Comparison of ENCODE assay signal across 10 mouse cellular contexts in the genomic region with DNA sequence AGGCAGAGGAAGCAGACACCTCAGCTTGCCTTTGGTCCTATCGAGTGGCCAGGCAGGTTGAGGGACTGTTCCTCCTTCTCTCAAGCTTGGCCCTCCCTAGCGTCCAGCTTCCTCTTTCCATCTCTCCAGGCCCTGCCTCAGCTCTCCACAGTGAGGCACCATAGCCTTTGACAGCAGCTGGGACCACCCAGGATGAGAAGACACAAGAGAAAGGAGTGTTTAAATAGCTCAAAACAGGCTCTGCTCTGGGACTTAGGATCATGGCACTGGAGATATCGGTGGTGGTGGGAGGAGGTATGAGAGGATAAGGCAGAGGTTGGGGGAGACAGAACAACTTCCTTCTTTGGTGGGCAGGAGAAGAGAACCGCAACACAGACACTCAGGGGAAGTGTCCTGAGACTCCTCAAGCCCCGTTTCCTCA.
DNase-seq lines count a peak whose midpoint lies in the region; ATAC-seq lines count a peak whose summit lies in the region.
"Had no signal": no experiment of that assay in that cellular context is flagged by ENCODE, and none has a peak within 500 bp of the region (broad histone marks: within the 10 kb centered on the region; RNA-seq: fewer than 3 reads in every experiment).

No protein-coding gene starts in this region.

- no peak for ATAC-seq in heart, embryonic 11.5 days (replicated peaks; ENCODE audit: insufficient number of reproducible peaks, low FRiP score, low TSS enrichment)
- ATAC-seq in midbrain, embryonic 14.5 days (ENCODE audit: low FRiP score, low TSS enrichment) = no peak
- no peak for ATAC-seq in liver, embryonic 15.5 days (ENCODE audit: insufficient read depth)

- no peak overlapping the region for H3K9ac ChIP-seq in heart, embryonic 11.5 days (ENCODE audit: low read depth, low read length)
- H3K9ac ChIP-seq in midbrain, embryonic 14.5 days (replicated peaks; ENCODE audit: low read length) = no peak overlapping the region
- no peak overlapping the region for H3K9ac ChIP-seq in liver, embryonic 15.5 days
- H3K9ac ChIP-seq: embryonic facial prominence, embryonic 12.5 days had no signal

- no peaks in the 10 kb centered on the region for H3K9me3 ChIP-seq in heart, embryonic 11.5 days (replicated peaks; ENCODE audit: control insufficient read depth, low read length)
- H3K9me3 ChIP-seq in midbrain, embryonic 10.5 days (replicated peaks) = no peaks in the 10 kb centered on the region
- H3K9me3 ChIP-seq in midbrain, embryonic 14.5 days (ENCODE audit: control insufficient read depth, low read length) = no peaks in the 10 kb centered on the region
- no peaks in the 10 kb centered on the region for H3K9me3 ChIP-seq in liver, embryonic 15.5 days (replicated peaks)
- H3K9me3 ChIP-seq: embryonic facial prominence, embryonic 12.5 days had no signal

- H3K4me1 ChIP-seq in heart, embryonic 11.5 days (ENCODE audit: control insufficient read depth, insufficient read depth, low read length) = peaks cover 42% of the 10 kb centered on the region
- peaks cover 11% of the 10 kb centered on the region; the same call in 1 of the 2 replicates for H3K4me1 ChIP-seq in midbrain, embryonic 10.5 days
- H3K4me1 ChIP-seq in midbrain, embryonic 14.5 days (ENCODE audit: control insufficient read depth, insufficient read depth, low read length) = no peaks in the 10 kb centered on the region
- H3K4me1 ChIP-seq in liver, embryonic 15.5 days (replicated peaks) = peaks cover 74% of the 10 kb centered on the region

- no peaks in the 10 kb centered on the region for H3K36me3 ChIP-seq in heart, embryonic 11.5 days (ENCODE audit: control insufficient read depth, insufficient read depth, low read length)
- H3K36me3 ChIP-seq in midbrain, embryonic 10.5 days = no peaks in the 10 kb centered on the region
- no peaks in the 10 kb centered on the region for H3K36me3 ChIP-seq in midbrain, embryonic 14.5 days (ENCODE audit: control insufficient read depth, insufficient read depth, low read length)
- no peaks in the 10 kb centered on the region for H3K36me3 ChIP-seq in liver, embryonic 15.5 days (replicated peaks)
- no peaks in the 10 kb centered on the region for H3K36me3 ChIP-seq in splenic B cell, adult 2 months (ENCODE audit: control insufficient read depth, insufficient read depth, low read length, poor library complexity, severe bottlenecking)
- H3K36me3 ChIP-seq: embryonic facial prominence, embryonic 12.5 days had no signal

- H3K4me3 ChIP-seq in heart, embryonic 11.5 days (ENCODE audit: low read depth, low read length) = no peak overlapping the region
- H3K4me3 ChIP-seq in midbrain, embryonic 10.5 days = no peak overlapping the region
- no peak overlapping the region for H3K4me3 ChIP-seq in midbrain, embryonic 14.5 days (replicated peaks; ENCODE audit: low read depth, low read length)
- no peak overlapping the region for H3K4me3 ChIP-seq in liver, embryonic 15.5 days (replicated peaks)
- H3K4me3 ChIP-seq: embryonic facial prominence, embryonic 12.5 days had no signal

- no peaks in the 10 kb centered on the region for H3K27me3 ChIP-seq in heart, embryonic 11.5 days (ENCODE audit: control insufficient read depth, insufficient read depth, low read length)
- H3K27me3 ChIP-seq in midbrain, embryonic 10.5 days (ENCODE audit: low read depth, poor library complexity, severe bottlenecking) = no peaks in the 10 kb centered on the region
- no peaks in the 10 kb centered on the region for H3K27me3 ChIP-seq in midbrain, embryonic 14.5 days (ENCODE audit: control insufficient read depth, insufficient read depth, low read length)
- no peaks in the 10 kb centered on the region for H3K27me3 ChIP-seq in liver, embryonic 15.5 days
- no peaks in the 10 kb centered on the region for H3K27me3 ChIP-seq in splenic B cell, adult 2 months (ENCODE audit: control insufficient read depth, insufficient read depth, low read length, poor library complexity, severe bottlenecking)
- H3K27me3 ChIP-seq: embryonic facial prominence, embryonic 12.5 days had no signal

- peak; percentile 92 for DNase-seq in heart, adult 11 months
- DNase-seq in midbrain, embryonic 10.5 days (ENCODE audit: low spot score) = no peak
- DNase-seq in midbrain, embryonic 14.5 days = no peak
- DNase-seq in splenic B cell, adult 2 months (ENCODE audit: low read depth, low spot score) = peak; percentile 63
- DNase-seq in layer of hippocampus, adult 18-20 months (ENCODE audit: low spot score in 2 of 2) = no peak
- no peak for DNase-seq in right cerebral cortex, adult 2 months (ENCODE audit: low spot score in 2 of 2)
- DNase-seq: kidney, postnatal 14 days had no signal

- H3K4me2 ChIP-seq in heart, embryonic 11.5 days = no peak overlapping the region
- no peak overlapping the region for H3K4me2 ChIP-seq in midbrain, embryonic 14.5 days (ENCODE audit: low read length)
- no peak overlapping the region for H3K4me2 ChIP-seq in liver, embryonic 15.5 days
- H3K4me2 ChIP-seq: embryonic facial prominence, embryonic 12.5 days had no signal

- WGBS in heart, embryonic 11.5 days (ENCODE audit: insufficient replicate concordance) = 31% methylated on average over 5 of the region's 5 CpGs
- 69% methylated on average over 5 of the region's 5 CpGs for WGBS in midbrain, embryonic 10.5 days
- WGBS in midbrain, embryonic 14.5 days = 67% methylated on average over 5 of the region's 5 CpGs
- WGBS in liver, embryonic 15.5 days (ENCODE audit: insufficient replicate concordance) = 17% methylated on average over 5 of the region's 5 CpGs

- no peak overlapping the region for H3K27ac ChIP-seq in heart, embryonic 11.5 days (ENCODE audit: low read depth, low read length)
- 0 out of 2 replicates have a peak overlapping the region, but pooled peaks have one; percentile 4 for H3K27ac ChIP-seq in midbrain, embryonic 10.5 days (replicated peaks)
- H3K27ac ChIP-seq in midbrain, embryonic 14.5 days (replicated peaks; ENCODE audit: low read depth, low read length) = no peak overlapping the region
- peak overlapping the region; percentile 62 for H3K27ac ChIP-seq in liver, embryonic 15.5 days (replicated peaks)
- H3K27ac ChIP-seq: embryonic facial prominence, embryonic 12.5 days had no signal

Comparison
In these comparisons a context has a peak if more than half of its experiments do, and no peak if none do; other contexts are left out.
1. H3K27ac ChIP-seq: peak in midbrain, embryonic 10.5 days (single experiment) and liver, embryonic 15.5 days (single experiment); none in heart, embryonic 11.5 days (single experiment) and midbrain, embryonic 14.5 days (single experiment).
2. DNase-seq: peak in heart, adult 11 months (single experiment) and splenic B cell, adult 2 months (single experiment); none in midbrain, embryonic 10.5 days (single experiment), midbrain, embryonic 14.5 days (single experiment), layer of hippocampus, adult 18-20 months (0 of 2) and right cerebral cortex, adult 2 months (0 of 2).